Mouse (Mus musculus): ENCODE results near the gene Lmtk2. TPM values are rescaled to one million over a fixed set of nuclear protein-coding genes. Genes with fewer than 3 reads are reported as not detected.
A peak's percentile ranks its signal among the peaks of the same experiment; 100 is the strongest.

The Lmtk2 gene
- total RNA-seq, 2 experiments from 2014 or later = 19.9 to 22.6 TPM

- no peak for DNase-seq
- intact Hi-C loops (cut with DNase I) = no loop called here
These were observed 5.9 kb downstream of the Lmtk2 start for GRCm38 (mm10) chr5:144106130-144106510.

GRCm38 (mm10) chr5:144109201-144109600, 9.0 kb downstream of the Lmtk2 start:
- DNase-seq = no peak
- intact Hi-C loops (cut with DNase I) = no loop called here

GRCm38 (mm10) chr5:144112574-144113438, 12.6 kb downstream of the Lmtk2 start:
- intact Hi-C loops (cut with DNase I) = no loop called here
- DNase-seq = no peak

GRCm38 (mm10) chr5:144114068-144114467, 13.8 kb downstream of the Lmtk2 start:
- no peak for DNase-seq
- intact Hi-C loops (cut with DNase I) = no loop called here

- peak in 1 of 2 experiments; percentile 29 for DNase-seq
- intact Hi-C loops (cut with DNase I) = no loop called here
These were observed 14.9 kb downstream of the Lmtk2 start for GRCm38 (mm10) chr5:144114970-144115627.

GRCm38 (mm10) chr5:144115628-144115977, 15.4 kb downstream of the Lmtk2 start:
- no peak for DNase-seq
- intact Hi-C loops (cut with DNase I) = no loop called here

- no peak for DNase-seq
- intact Hi-C loops (cut with DNase I) = no loop called here
These were observed 18.0 kb downstream of the Lmtk2 start for GRCm38 (mm10) chr5:144118271-144118670.

GRCm38 (mm10) chr5:144119286-144119685, 19.1 kb downstream of the Lmtk2 start:
- DNase-seq = no peak
- intact Hi-C loops (cut with DNase I) = no loop called here

GRCm38 (mm10) chr5:144121489-144121888, 21.3 kb downstream of the Lmtk2 start:
- intact Hi-C loops (cut with DNase I) = no loop called here
- no peak for DNase-seq

- intact Hi-C loops (cut with DNase I) = no loop called here
- DNase-seq = no peak
These were observed 25.9 kb downstream of the Lmtk2 start for GRCm38 (mm10) chr5:144125979-144126755.

- intact Hi-C loops (cut with DNase I) = no loop called here
- DNase-seq = no peak
These were observed 43.3 kb downstream of the Lmtk2 start for GRCm38 (mm10) chr5:144143531-144143930.

GRCm38 (mm10) chr5:144146898-144147297, 46.7 kb downstream of the Lmtk2 start:
- intact Hi-C loops (cut with DNase I) = no loop called here
- DNase-seq = no peak

- no peak for DNase-seq
- intact Hi-C loops (cut with DNase I) = no loop called here
These were observed 49.3 kb downstream of the Lmtk2 start for GRCm38 (mm10) chr5:144149530-144149929.

GRCm38 (mm10) chr5:144151270-144151669, 51.0 kb downstream of the Lmtk2 start:
- intact Hi-C loops (cut with DNase I) = no loop called here
- no peak for DNase-seq

- DNase-seq = peak; percentile 69 to 85
- intact Hi-C loops (cut with DNase I) = loop anchor here (1.0 kb wide), 1 partner anchor 114 kb away; no protein-coding TSS in a partner anchor
These were observed 54.3 kb downstream of the Lmtk2 start for GRCm38 (mm10) chr5:144154528-144154927.

GRCm38 (mm10) chr5:144158604-144159003, 58.4 kb downstream of the Lmtk2 start:
- DNase-seq = peak; percentile 77 to 78

GRCm38 (mm10) chr5:144159137-144159536, 58.9 kb downstream of the Lmtk2 start:
- no peak for DNase-seq
- intact Hi-C loops (cut with DNase I) = no loop called here

More at GRCm38 (mm10) chr5:144158604-144159003, 58.4 kb downstream of the Lmtk2 start:
- intact Hi-C loops (cut with DNase I) = no loop called here

GRCm38 (mm10) chr5:144162080-144162812, 62.0 kb downstream of the Lmtk2 start:
- DNase-seq = no peak
- intact Hi-C loops (cut with DNase I) = no loop called here

GRCm38 (mm10) chr5:144162813-144163517, 62.7 kb downstream of the Lmtk2 start:
- intact Hi-C loops (cut with DNase I) = no loop called here
- DNase-seq = no peak

- no peak for DNase-seq
- intact Hi-C loops (cut with DNase I) = no loop called here
These were observed 65.5 kb downstream of the Lmtk2 start for GRCm38 (mm10) chr5:144165756-144166155.

All from heart, postnatal 10 days (tissue).